Mouse (Mus musculus) heart, postnatal 0 days (tissue): Measurements from ENCODE around the gene Ccr8. TPM values are rescaled to one million over a fixed set of nuclear protein-coding genes. Genes with fewer than 3 reads are reported as not detected.

ENCODE experiments used
- ATAC-seq: fragments of 200-750 bp; cut with Nextera tagmentation; 2 replicates; pipeline ENCODE4 v1.8.0; 2017; ENCODE audit warnings: low read depth, moderate number of reproducible peaks, moderate library complexity; ENCODE audit not compliant: insufficient read depth
- DNase-seq: peaks from one replicate; pipeline ENCODE4 v3.0.0-alpha.2; 2016; ENCODE audit warnings: low spot score
- H3K27ac ChIP-seq: fragments of 300-500 bp; sonication (generic); 2 replicates; pipeline ENCODE4 v1.5.1; 2014; ENCODE audit warnings: low read depth, mild to moderate bottlenecking
- H3K27me3 ChIP-seq: fragments of 300-500 bp; sonication (generic); 2 replicates; pipeline ENCODE4 v1.6.1; 2014; ENCODE audit warnings: low read length, mixed read lengths; ENCODE audit not compliant: control insufficient read depth, insufficient read depth
- H3K36me3 ChIP-seq: fragments of 300-500 bp; sonication (generic); replicated peaks from 2 replicates; pipeline ENCODE4 v1.6.1; 2014; ENCODE audit warnings: low read length, mixed read lengths; ENCODE audit not compliant: control insufficient read depth, insufficient read depth
- H3K4me1 ChIP-seq: fragments of 300-500 bp; sonication (generic); 2 replicates; pipeline ENCODE4 v1.6.1; 2014; ENCODE audit warnings: antibody characterized with exemption; ENCODE audit not compliant: control insufficient read depth, insufficient read depth
- H3K4me2 ChIP-seq: fragments of 300-500 bp; sonication (generic); 2 replicates; pipeline ENCODE4 v1.6.1; 2014; ENCODE audit warnings: low read depth, mild to moderate bottlenecking, low read length, moderate library complexity
- H3K4me3 ChIP-seq: fragments of 300-500 bp; sonication (generic); 2 replicates; pipeline ENCODE4 v1.5.1; 2014; ENCODE audit warnings: low read depth, low read length
- H3K9ac ChIP-seq: fragments of 300-500 bp; sonication (generic); replicated peaks from 2 replicates; pipeline ENCODE4 v1.6.1; 2014; ENCODE audit warnings: low read depth, low read length, mixed read lengths
- H3K9me3 ChIP-seq: fragments of 300-500 bp; sonication (generic); replicated peaks from 2 replicates; pipeline ENCODE4 v1.6.1; 2016; ENCODE audit warnings: low read length; ENCODE audit not compliant: control insufficient read depth
- CTCF ChIP-seq: IDR thresholded peaks from 2 replicates; pipeline ENCODE4 v1.5.1; 2016; ENCODE audit warnings: antibody characterized with exemption, control low read depth, low read depth
- EP300 ChIP-seq: IDR thresholded peaks from 2 replicates; pipeline ENCODE4 v1.6.1; 2016; ENCODE audit warnings: antibody characterized with exemption, low read depth
- WGBS: fragments of 180-500 bp; shearing (Covaris S2); extraction: QIAGEN DNeasy Blood & Tissue Kit; methylation state at CpG from one replicate; pipeline ENCODE4 v1.1.7; 2014; 5-methylcytosine and 5-hydroxymethylcytosine counted together
- polyA plus RNA-seq: library from polyadenylated mRNA; unstranded; fragments of >200 nt; fragmentation: Nextera tagmentation; extraction: Ambion mirVana; gene quantifications from 2 replicates; pipeline ENCODE4 v1.2.1, GENCODE M21; 2015
- total RNA-seq: library from RNA; depleted of rRNA; stranded (reverse); fragments of >200 nt; gene quantifications from 2 replicates; pipeline ENCODE4 v1.2.3, GENCODE M21; 2014; ENCODE audit warnings: low replicate concordance; rRNA removed

Ccr8 gene
- total RNA-seq, result not detected in 2 replicates
- not detected in 2 replicates for polyA plus RNA-seq

DNA sequence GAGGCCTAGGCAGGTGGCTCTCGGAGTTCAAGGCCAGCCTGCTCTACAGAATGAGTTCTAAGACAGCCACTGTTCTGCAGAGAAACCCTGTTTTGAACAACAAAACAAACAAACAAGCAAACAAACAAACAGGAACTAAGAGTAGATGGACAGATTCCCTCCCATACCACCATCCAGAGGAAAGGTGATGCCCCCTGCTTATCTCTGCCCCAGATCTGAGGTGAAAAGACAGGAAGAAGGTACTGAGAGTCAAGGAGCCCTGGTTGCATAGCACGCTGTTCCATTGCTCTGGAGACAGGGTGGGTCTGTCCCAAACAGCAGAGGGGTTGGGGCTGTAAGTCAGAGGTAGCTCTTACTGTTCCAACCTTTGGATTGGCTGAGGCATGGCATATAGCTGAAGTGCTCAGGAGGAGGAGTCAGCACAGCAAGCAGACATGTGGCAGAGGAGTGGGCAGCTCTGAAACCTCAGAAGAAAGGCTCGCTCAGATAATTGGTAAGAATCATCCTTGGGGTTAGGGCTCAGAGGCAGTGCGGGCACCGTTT, at the start of gene Ccr8:
Ccr8 (plus strand) TSS at position 419 of the 543 bp plus-strand sequence.
- Histone ChIP-seq H3K27ac (no peak within 1 kb of the TSS), H3K4me3 (no peak within 1 kb of the TSS), H3K4me1 (no peaks in the 10 kb centered on the region), H3K27me3 (no peaks in the 10 kb centered on the region), H3K4me2 (no peak within 1 kb of the TSS), H3K9me3 (no peaks in the 10 kb centered on the region), H3K36me3 (no peaks in the 10 kb centered on the region), H3K9ac (no peak within 1 kb of the TSS)
- no peak for DNase-seq
- WGBS, result 65% methylated on average over 5 of the region's 5 CpGs
- TF ChIP-seq EP300, result no peak
- TF ChIP-seq CTCF, result no peak
- ATAC-seq, result no peak

DNA sequence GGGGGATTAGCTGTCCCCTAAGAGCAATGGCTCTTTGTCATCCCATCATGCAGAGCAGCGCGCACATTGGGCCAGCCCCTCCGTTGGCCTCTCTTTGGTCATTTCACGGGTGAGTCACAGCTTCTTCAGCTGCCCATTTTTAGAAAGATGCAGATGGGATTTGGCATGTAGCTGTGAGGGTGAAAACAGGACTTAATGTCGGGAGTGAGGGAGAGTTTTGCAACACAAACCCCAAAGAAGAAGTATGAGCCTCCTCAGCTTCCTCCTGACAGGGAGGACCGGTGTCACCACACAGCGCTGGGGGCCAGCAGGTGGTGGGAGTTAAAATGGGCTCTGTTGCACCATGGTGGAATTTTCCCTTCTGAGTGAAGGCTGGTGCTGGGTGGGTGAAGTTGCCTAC, 48.8 kb upstream of the Ccr8 start:
- TF ChIP-seq EP300 (no peak), CTCF (no peak)
- DNase-seq (no peak), ATAC-seq (no peak)
- Histone ChIP-seq H3K4me1 (no peaks in the 10 kb centered on the region), H3K4me3 (no peak overlapping the region), H3K36me3 (no peaks in the 10 kb centered on the region), H3K4me2 (no peak overlapping the region), H3K9me3 (no peaks in the 10 kb centered on the region), H3K9ac (no peak overlapping the region), H3K27ac (no peak overlapping the region), H3K27me3 (no peaks in the 10 kb centered on the region)
- WGBS, result 68% methylated on average over 7 of the region's 7 CpGs

DNA sequence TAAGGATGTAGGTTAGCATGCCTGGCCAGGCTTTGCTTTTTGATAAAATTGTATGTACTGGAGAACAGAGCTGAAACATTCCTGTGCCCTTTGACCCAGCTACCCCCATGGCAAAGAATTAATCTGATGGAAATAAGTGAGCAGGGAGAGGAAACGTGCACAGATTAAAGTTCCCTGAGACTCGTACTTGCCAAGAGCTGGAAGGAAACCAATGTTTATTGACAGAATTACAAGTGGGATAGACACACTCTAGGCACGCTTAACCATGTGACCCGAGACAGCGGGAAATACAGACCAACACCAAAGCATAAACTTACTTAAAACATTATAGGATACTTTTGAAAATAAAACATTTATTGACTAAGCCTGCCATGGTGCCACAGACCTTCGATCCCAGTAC, 43.4 kb upstream of the Ccr8 start:
- no peak for TF ChIP-seq CTCF
- TF ChIP-seq EP300, result no peak
- H3K9ac ChIP-seq, result no peak overlapping the region
- no peak for ATAC-seq
- H3K36me3 ChIP-seq, result no peaks in the 10 kb centered on the region
- H3K9me3 ChIP-seq, result no peaks in the 10 kb centered on the region
- no peak overlapping the region for H3K4me2 ChIP-seq
- no peaks in the 10 kb centered on the region for H3K4me1 ChIP-seq
- no peak overlapping the region for H3K27ac ChIP-seq
- 67% methylated on average over 6 of the region's 6 CpGs for WGBS
- no peak overlapping the region for H3K4me3 ChIP-seq
- H3K27me3 ChIP-seq, result no peaks in the 10 kb centered on the region
- no peak for DNase-seq

DNA sequence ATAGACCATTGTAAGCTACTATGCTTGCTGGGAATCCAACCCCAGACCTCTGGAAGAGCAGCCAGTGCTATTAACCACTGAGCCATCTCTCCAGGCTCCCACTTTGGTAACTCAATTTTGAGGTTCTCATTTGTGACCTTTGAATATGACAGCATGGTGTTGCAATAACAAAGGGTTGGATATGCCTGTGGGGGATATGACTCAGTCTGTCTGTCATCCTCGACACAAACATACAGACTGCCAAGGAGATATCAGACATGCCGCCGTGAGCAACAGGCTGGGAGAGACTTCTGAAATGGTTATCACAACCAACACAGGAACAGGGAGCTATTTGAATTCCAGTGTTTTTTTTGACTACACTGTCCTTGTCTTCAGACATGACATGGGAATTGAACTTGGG, 42.5 kb upstream of the Ccr8 start:
- ATAC-seq, result no peak
- Histone ChIP-seq H3K9me3 (no peaks in the 10 kb centered on the region), H3K27ac (no peak overlapping the region), H3K9ac (no peak overlapping the region), H3K4me3 (no peak overlapping the region), H3K4me2 (no peak overlapping the region), H3K27me3 (no peaks in the 10 kb centered on the region), H3K36me3 (no peaks in the 10 kb centered on the region), H3K4me1 (no peaks in the 10 kb centered on the region)
- DNase-seq, result no peak
- 7% methylated on average over 3 of the region's 3 CpGs for WGBS
- no peak for TF ChIP-seq EP300
- TF ChIP-seq CTCF, result no peak

DNA sequence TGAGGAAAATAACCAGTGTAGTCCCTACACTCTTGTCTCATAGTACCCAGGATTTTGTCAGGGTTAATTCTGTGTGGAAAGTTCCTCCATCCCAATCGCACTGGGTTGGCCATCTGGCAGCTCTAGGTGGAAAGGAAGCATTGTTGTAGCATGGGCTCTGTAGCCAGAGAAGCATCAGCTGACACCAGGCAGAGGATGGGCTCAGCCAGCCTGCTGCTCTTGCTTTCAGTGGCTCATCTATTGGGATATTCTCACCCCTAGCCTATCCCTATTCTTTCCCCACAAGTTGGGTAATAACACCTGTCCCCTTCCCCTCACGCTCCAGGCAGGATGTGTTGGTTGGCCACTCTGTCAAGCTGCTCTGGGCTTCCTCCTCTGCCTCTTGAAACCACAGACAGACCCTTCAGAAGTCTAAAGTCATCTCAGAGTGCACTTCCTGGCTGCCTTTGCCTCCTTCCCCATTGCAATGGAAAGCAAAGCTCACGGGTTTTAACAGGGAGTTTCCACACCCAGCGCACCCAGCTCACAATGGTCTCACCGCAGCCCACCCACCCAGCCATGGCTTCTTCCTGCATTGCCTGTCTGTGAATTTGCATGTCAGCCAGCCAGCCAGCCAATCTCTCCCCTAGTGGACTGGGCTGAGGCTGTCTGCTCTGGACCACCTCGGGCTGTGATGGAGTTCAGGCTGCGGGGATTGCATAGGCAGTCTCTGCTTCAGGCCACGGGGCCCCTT, 37.2 kb upstream of the Ccr8 start:
- Histone ChIP-seq H3K4me1 (no peaks in the 10 kb centered on the region), H3K4me3 (no peak overlapping the region), H3K9ac (no peak overlapping the region), H3K27ac (no peak overlapping the region), H3K4me2 (no peak overlapping the region), H3K27me3 (no peaks in the 10 kb centered on the region), H3K36me3 (no peaks in the 10 kb centered on the region), H3K9me3 (no peaks in the 10 kb centered on the region)
- no peak for ATAC-seq
- no peak for TF ChIP-seq CTCF
- no peak for TF ChIP-seq EP300
- WGBS, result 52% methylated on average over 8 of the region's 8 CpGs
- no peak for DNase-seq
